ENCODE assay signal across 7 mouse cellular contexts in genomic region chr15:89591723-89592455, GRCm38 (mm10). TPM values are rescaled to one million over a fixed set of nuclear protein-coding genes. Genes with fewer than 3 reads are reported as not detected.
DNase-seq lines count a peak whose midpoint lies in the region; ATAC-seq lines count a peak whose summit lies in the region.

Gene Rabl2, minus strand, starts transcription at chr15:89591923.

- WGBS in embryonic facial prominence, embryonic 11.5 days, result under 1% methylated on average over 35 of the region's 35 CpGs
- under 1% methylated on average over 35 of the region's 35 CpGs for WGBS in limb, embryonic 10.5 days
- 2% methylated on average over 35 of the region's 35 CpGs for WGBS in midbrain, embryonic 13.5 days

- peak within 1 kb of the TSS; percentile 87 for H3K4me3 ChIP-seq in embryonic facial prominence, embryonic 11.5 days (ENCODE audit: low read depth, low read length)
- H3K4me3 ChIP-seq in limb, embryonic 10.5 days, result peak within 1 kb of the TSS; percentile 88
- H3K4me3 ChIP-seq in midbrain, embryonic 13.5 days (replicated peaks), result peak within 1 kb of the TSS; percentile 73

- no peaks in the 10 kb centered on the region for H3K27me3 ChIP-seq in embryonic facial prominence, embryonic 11.5 days (ENCODE audit: control insufficient read depth, insufficient read depth, low read length)
- no peaks in the 10 kb centered on the region for H3K27me3 ChIP-seq in limb, embryonic 10.5 days (ENCODE audit: low read depth, poor library complexity, severe bottlenecking)
- H3K27me3 ChIP-seq in midbrain, embryonic 13.5 days, result no peaks in the 10 kb centered on the region

- H3K4me2 ChIP-seq in embryonic facial prominence, embryonic 11.5 days (ENCODE audit: low read depth, low read length), result peak within 1 kb of the TSS; percentile 82
- H3K4me2 ChIP-seq in midbrain, embryonic 13.5 days (replicated peaks), result peak within 1 kb of the TSS; percentile 76

- H3K9ac ChIP-seq in embryonic facial prominence, embryonic 11.5 days (replicated peaks; ENCODE audit: low read length), result peak within 1 kb of the TSS; percentile 74
- peak within 1 kb of the TSS; percentile 81 for H3K9ac ChIP-seq in midbrain, embryonic 13.5 days (replicated peaks)

- peak; percentile 96 for ATAC-seq in embryonic facial prominence, embryonic 11.5 days (replicated peaks; ENCODE audit: insufficient number of reproducible peaks, low FRiP score, low TSS enrichment, low read depth)
- peak; percentile 97 for ATAC-seq in granulocyte monocyte progenitor cell, adult 5-6 weeks (replicated peaks; ENCODE audit: poor library complexity, severe bottlenecking)
- peak; percentile 98 for ATAC-seq in midbrain, embryonic 13.5 days

- H3K9me3 ChIP-seq in embryonic facial prominence, embryonic 11.5 days (replicated peaks; ENCODE audit: control insufficient read depth, low read length), result no peaks in the 10 kb centered on the region
- no peaks in the 10 kb centered on the region for H3K9me3 ChIP-seq in limb, embryonic 10.5 days (replicated peaks)
- H3K9me3 ChIP-seq in midbrain, embryonic 13.5 days, result no peaks in the 10 kb centered on the region

- H3K36me3 ChIP-seq in embryonic facial prominence, embryonic 11.5 days (replicated peaks; ENCODE audit: control insufficient read depth, insufficient read depth, low read depth, low read length), result no peaks in the 10 kb centered on the region
- H3K36me3 ChIP-seq in limb, embryonic 10.5 days, result peaks cover 12% of the 10 kb centered on the region
- peaks cover 14% of the 10 kb centered on the region for H3K36me3 ChIP-seq in midbrain, embryonic 13.5 days

- peak; percentile 94 for DNase-seq in adrenal gland, postnatal 14 days
- DNase-seq in embryonic facial prominence, embryonic 11.5 days (ENCODE audit: low spot score), result peak; percentile 93
- peak; percentile 84 for DNase-seq in kidney, adult 11 months
- peak; percentile 93 for DNase-seq in limb, embryonic 10.5 days (ENCODE audit: low spot score)
- peak; percentile 56 for DNase-seq in spleen, adult 12 weeks (ENCODE audit: low spot score)

- no peaks in the 10 kb centered on the region for H3K4me1 ChIP-seq in embryonic facial prominence, embryonic 11.5 days (ENCODE audit: control insufficient read depth, insufficient read depth, low read length)
- H3K4me1 ChIP-seq in limb, embryonic 10.5 days, result peaks cover 13% of the 10 kb centered on the region
- H3K4me1 ChIP-seq in midbrain, embryonic 13.5 days (replicated peaks), result peaks cover 19% of the 10 kb centered on the region

- H3K27ac ChIP-seq in embryonic facial prominence, embryonic 11.5 days (replicated peaks; ENCODE audit: low read depth, low read length), result peak within 1 kb of the TSS; percentile 35
- H3K27ac ChIP-seq in limb, embryonic 10.5 days, result peak within 1 kb of the TSS; percentile 82
- peak within 1 kb of the TSS; percentile 81 for H3K27ac ChIP-seq in midbrain, embryonic 13.5 days

RNA-seq across cellular contexts. Expression of gene Rabl2, which starts in this region (rescaled TPM):
- total RNA-seq in adrenal gland, postnatal 14 days (2021), result 9.1 and 12.2 TPM in 2 replicates
- polyA plus RNA-seq in embryonic facial prominence, embryonic 11.5 days (2014; fragmentation: Nextera tagmentation; extraction: Ambion mirVana), result 68.1 and 73.9 TPM in 2 replicates
- total RNA-seq in granulocyte monocyte progenitor cell, adult 5-6 weeks (2014; fragmentation: Nextera tagmentation), result 10.2 and 16.8 TPM in 2 replicates
- 11.1 and 18.9 TPM in 2 replicates for total RNA-seq in granulocyte monocyte progenitor cell, adult 5-6 weeks (2017)
- polyA plus RNA-seq in limb, embryonic 10.5 days (2016; fragmentation: Nextera tagmentation; extraction: Ambion mirVana), result 64.8 and 65.6 TPM in 2 replicates
- 70.8 and 80.3 TPM in 2 replicates for polyA plus RNA-seq in midbrain, embryonic 13.5 days (2015; fragmentation: Nextera tagmentation; extraction: Ambion mirVana)

Comparison
In these comparisons a context has a peak if more than half of its experiments do, and no peak if none do; other contexts are left out.
1. Peak in every context shown above with its lines: DNase-seq, ATAC-seq, H3K4me3 ChIP-seq and H3K27ac ChIP-seq.